Mouse (Mus musculus): ENCODE data around the gene Ehd3. TPM values are rescaled to one million over a fixed set of nuclear protein-coding genes. Genes with fewer than 3 reads are reported as not detected.

The Ehd3 gene
- polyA plus RNA-seq, 1 experiment from 2014 or later, result 13.7 TPM

DNA sequence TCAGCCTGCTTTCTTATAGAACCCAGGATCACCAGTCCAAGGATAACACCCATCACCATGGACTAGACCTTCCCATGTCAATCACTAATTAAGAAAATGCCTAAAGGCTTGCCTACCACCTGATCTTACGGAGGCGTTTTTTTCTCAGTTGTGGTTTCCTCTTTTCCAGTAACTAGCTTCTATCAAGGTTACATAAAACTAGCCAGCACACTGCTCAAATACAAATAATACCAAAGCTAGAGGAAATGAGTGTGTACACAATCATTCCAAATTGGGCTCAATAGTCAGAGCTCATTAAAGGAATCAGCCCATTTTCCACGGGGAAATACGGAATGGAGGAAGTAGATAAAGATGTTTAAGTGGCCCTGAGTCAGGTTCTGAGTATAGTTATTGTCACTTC, 71.3 kb downstream of the Ehd3 start:
- no peak overlapping the region for H3K4me3 ChIP-seq
- H3K27me3 ChIP-seq, result no peaks in the 10 kb centered on the region
- H3K4me1 ChIP-seq (replicated peaks), result no peaks in the 10 kb centered on the region
- no peak overlapping the region for H3K4me2 ChIP-seq
- H3K9me3 ChIP-seq, result no peaks in the 10 kb centered on the region
- no peak overlapping the region for H3K9ac ChIP-seq
- ATAC-seq (ENCODE audit: low FRiP score), result no peak
- H3K36me3 ChIP-seq, result no peaks in the 10 kb centered on the region
- no peak overlapping the region for H3K27ac ChIP-seq
- WGBS, result 86% methylated on average over 4 of the region's 4 CpGs

DNA sequence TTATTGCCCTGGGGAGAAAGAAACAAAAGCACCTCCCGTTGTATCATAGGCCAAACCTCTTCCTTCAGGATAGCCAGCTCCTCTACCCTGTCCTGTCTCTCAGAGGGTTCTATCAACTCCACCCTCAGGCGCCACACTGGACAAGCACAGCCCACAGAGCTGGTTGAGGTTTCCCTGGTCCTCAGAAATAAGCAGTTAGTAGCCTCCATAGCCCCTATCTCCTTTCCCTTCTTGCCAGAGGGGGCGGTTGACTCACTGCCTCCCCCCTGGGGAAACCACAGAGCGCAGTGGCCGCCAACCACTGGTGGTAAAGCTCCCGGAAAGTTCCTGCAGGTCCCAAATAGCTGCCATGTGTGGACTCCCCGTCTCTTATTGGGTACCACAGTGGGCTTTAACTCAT, 71.7 kb downstream of the Ehd3 start:
- Histone ChIP-seq H3K4me3 (no peak overlapping the region), H3K27ac (no peak overlapping the region), H3K4me2 (no peak overlapping the region), H3K9ac (no peak overlapping the region), H3K4me1 (replicated peaks) (no peaks in the 10 kb centered on the region), H3K36me3 (no peaks in the 10 kb centered on the region), H3K9me3 (no peaks in the 10 kb centered on the region), H3K27me3 (0 out of 2 replicates have a peak, but pooled peaks cover 2% of the 10 kb centered on the region)
- no peak for ATAC-seq (ENCODE audit: low FRiP score)
- 88% methylated on average over 7 of the region's 7 CpGs for WGBS

DNA sequence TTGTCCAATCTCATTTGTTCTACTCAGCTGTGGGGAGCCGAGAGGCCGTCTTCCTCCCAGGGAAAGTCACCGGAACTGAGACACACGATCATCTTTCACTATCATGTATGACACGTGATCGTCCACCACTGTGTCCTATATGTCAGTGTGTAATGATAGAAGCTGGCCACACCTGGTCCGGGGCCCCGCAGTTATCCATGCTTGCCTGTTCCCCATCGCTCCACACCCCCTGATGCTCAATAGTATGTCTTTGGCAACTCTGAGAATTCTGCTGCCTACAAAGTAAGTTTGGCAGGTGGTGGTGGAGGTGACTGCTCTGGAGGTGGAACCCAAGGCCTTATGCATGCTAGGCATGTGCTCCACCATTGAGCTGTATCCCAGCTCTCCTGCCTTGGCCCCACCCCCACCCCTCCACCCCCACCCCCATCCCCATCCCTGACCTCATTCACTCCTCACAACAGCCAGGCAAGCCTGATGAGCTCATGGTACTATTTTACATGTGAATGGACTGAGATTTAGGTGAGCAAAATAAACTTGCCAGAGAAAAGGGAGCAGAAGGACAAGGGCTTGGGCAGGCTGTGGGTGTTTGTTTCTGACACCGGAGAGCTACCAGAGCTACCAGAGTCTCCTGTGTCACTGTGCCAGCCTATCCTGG, 75.5 kb downstream of the Ehd3 start:
- 86% methylated on average over 10 of the region's 10 CpGs for WGBS
- Histone ChIP-seq H3K9ac (no peak overlapping the region), H3K4me1 (replicated peaks) (no peaks in the 10 kb centered on the region), H3K27ac (no peak overlapping the region), H3K9me3 (no peaks in the 10 kb centered on the region), H3K36me3 (no peaks in the 10 kb centered on the region), H3K27me3 (0 out of 2 replicates have a peak, but pooled peaks cover 3% of the 10 kb centered on the region), H3K4me3 (no peak overlapping the region), H3K4me2 (no peak overlapping the region)
- ATAC-seq (ENCODE audit: low FRiP score), result no peak

DNA sequence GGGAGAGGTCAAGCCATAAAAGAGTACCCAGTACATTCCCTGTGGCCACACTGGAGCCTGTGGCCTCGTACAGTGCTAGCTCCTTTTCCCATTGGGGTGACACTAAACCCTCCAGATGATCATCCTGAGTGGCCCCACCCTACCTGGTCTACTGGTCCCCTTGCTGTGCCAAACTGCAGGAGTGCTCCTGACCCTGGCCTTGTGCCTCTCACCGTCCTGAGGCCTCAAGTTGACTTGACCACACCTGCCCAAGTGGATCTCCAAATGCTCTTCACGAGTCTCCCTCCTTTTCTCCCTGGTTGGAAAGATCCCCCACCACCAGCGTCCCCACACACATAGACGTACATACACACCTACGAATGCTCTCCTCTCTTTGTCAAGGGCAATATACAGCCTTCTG, 76.4 kb downstream of the Ehd3 start:
- Histone ChIP-seq H3K27me3 (0 out of 2 replicates have a peak, but pooled peaks cover 3% of the 10 kb centered on the region), H3K4me1 (replicated peaks) (no peaks in the 10 kb centered on the region), H3K36me3 (no peaks in the 10 kb centered on the region), H3K4me3 (no peak overlapping the region), H3K4me2 (no peak overlapping the region), H3K27ac (no peak overlapping the region), H3K9ac (no peak overlapping the region), H3K9me3 (no peaks in the 10 kb centered on the region)
- no peak for ATAC-seq (ENCODE audit: low FRiP score)
- 89% methylated on average over 6 of the region's 6 CpGs for WGBS

DNA sequence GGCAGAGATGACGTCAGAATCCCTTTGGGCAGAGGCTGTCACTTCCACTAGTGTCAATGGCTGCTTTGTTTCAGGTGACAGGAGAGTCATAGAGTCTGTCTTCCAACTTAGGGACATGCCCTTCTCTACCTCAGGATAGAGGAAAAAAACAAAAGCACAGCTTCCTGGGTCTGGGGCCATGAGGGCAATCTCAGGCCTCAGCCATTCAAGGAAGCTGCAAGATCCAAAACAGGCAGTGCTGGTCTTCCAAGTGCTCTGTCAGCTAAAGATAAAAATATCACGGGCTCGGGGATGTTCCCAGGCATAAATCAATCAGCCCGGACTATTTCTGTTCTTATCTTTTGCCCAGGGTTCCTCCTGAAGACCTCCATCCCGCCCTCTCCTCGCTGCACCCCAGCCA, 77.4 kb downstream of the Ehd3 start:
- H3K9me3 ChIP-seq, result no peaks in the 10 kb centered on the region

More for the DNA sequence above, 77.4 kb downstream of the Ehd3 start:
- H3K27me3 ChIP-seq, result 0 out of 2 replicates have a peak, but pooled peaks cover 3% of the 10 kb centered on the region
- H3K4me1 ChIP-seq (replicated peaks), result no peaks in the 10 kb centered on the region
- no peak overlapping the region for H3K4me2 ChIP-seq
- no peaks in the 10 kb centered on the region for H3K36me3 ChIP-seq
- no peak overlapping the region for H3K9ac ChIP-seq
- WGBS, result 81% methylated on average over 6 of the region's 6 CpGs
- H3K4me3 ChIP-seq, result no peak overlapping the region
- no peak overlapping the region for H3K27ac ChIP-seq
- ATAC-seq (ENCODE audit: low FRiP score), result no peak

Other genes starting within 250 kb of the Ehd3 start
- gene Galnt14, start 93.7 kb upstream of the Ehd3 start, polyA plus RNA-seq (2015; fragmentation: Nextera tagmentation; extraction: Ambion mirVana), result 14.1 and 15.4 TPM in 2 replicates
- gene Xdh, start 146.1 kb downstream of the Ehd3 start, polyA plus RNA-seq (2015; fragmentation: Nextera tagmentation; extraction: Ambion mirVana), result 0.14 and 0.26 TPM in 2 replicates
- gene Srd5a2, start 243.8 kb downstream of the Ehd3 start, polyA plus RNA-seq (2015; fragmentation: Nextera tagmentation; extraction: Ambion mirVana), result not detected in 2 replicates